Mouse (Mus musculus) forebrain, embryonic 14.5 days (tissue): Measurements from ENCODE around the gene Stk38. TPM values are rescaled to one million over a fixed set of nuclear protein-coding genes. Genes with fewer than 3 reads are reported as not detected.
"Not testable (repeated sequence)": the region's sequence is repeated elsewhere in the genome, so short reads cannot be mapped to it uniquely, and the experiment has no call there.

ENCODE experiments used
- ATAC-seq: fragments of 200-750 bp; cut with Nextera tagmentation; 2 replicates; pipeline ENCODE4 v1.8.0; 2017; ENCODE audit warnings: mild to moderate bottlenecking, moderate library complexity
- DNase-seq: peaks from one replicate; pipeline ENCODE4 v3.0.0-alpha.2; 2015; ENCODE audit warnings: low spot score
- H3K27ac ChIP-seq: fragments of 300-500 bp; sonication (generic); 2 replicates; pipeline ENCODE4 v1.5.1; 2014; ENCODE audit warnings: low read depth, mild to moderate bottlenecking, control low read depth, low read length, moderate library complexity
- H3K27me3 ChIP-seq: fragments of 300-500 bp; sonication (generic); replicated peaks from 2 replicates; pipeline ENCODE4 v1.6.1; 2014; ENCODE audit warnings: low read length, control low read depth, mixed read lengths; ENCODE audit not compliant: control insufficient read depth, insufficient read depth
- H3K36me3 ChIP-seq: fragments of 300-500 bp; sonication (generic); 2 replicates; pipeline ENCODE4 v1.6.1; 2014; ENCODE audit warnings: low read length, control low read depth; ENCODE audit not compliant: control insufficient read depth, insufficient read depth
- H3K4me1 ChIP-seq: fragments of 300-500 bp; sonication (generic); 2 replicates; pipeline ENCODE4 v1.6.1; 2014; ENCODE audit warnings: antibody characterized with exemption, low read length, control low read depth; ENCODE audit not compliant: control insufficient read depth, insufficient read depth
- H3K4me2 ChIP-seq: fragments of 300-500 bp; sonication (generic); 2 replicates; pipeline ENCODE4 v1.6.1; 2014; ENCODE audit warnings: mild to moderate bottlenecking, control low read depth, low read length
- H3K4me3 ChIP-seq: fragments of 300-500 bp; sonication (generic); 2 replicates; pipeline ENCODE4 v1.5.1; 2014; ENCODE audit warnings: low read depth, low read length, control low read depth
- H3K9ac ChIP-seq: fragments of 300-500 bp; sonication (generic); 2 replicates; pipeline ENCODE4 v1.6.1; 2014; ENCODE audit warnings: mild to moderate bottlenecking, low read length, control low read depth, moderate library complexity
- H3K9me3 ChIP-seq: fragments of 300-500 bp; sonication (generic); replicated peaks from 2 replicates; pipeline ENCODE4 v1.6.1; 2016; ENCODE audit warnings: low read length, control low read depth, mixed read lengths; ENCODE audit not compliant: control insufficient read depth
- WGBS: fragments of 180-500 bp; shearing (Covaris S2); extraction: QIAGEN DNeasy Blood & Tissue Kit; methylation state at CpG from one replicate; pipeline ENCODE4 v1.1.7; 2014; 5-methylcytosine and 5-hydroxymethylcytosine counted together
- polyA plus RNA-seq: library from polyadenylated mRNA; unstranded; fragments of >200 nt; fragmentation: Nextera tagmentation; extraction: Ambion mirVana; gene quantifications from 2 replicates; pipeline ENCODE4 v1.2.1, GENCODE M21; 2014

Stk38 gene
- polyA plus RNA-seq, 1 experiment from 2014 or later, result 81.7 TPM

- peak overlapping the region; percentile 72; the same call in 1 of the 2 replicates for H3K4me2 ChIP-seq
- WGBS, result 94% methylated on average over 3 of the region's 3 CpGs
- ATAC-seq, result no peak
These were observed 2.8 kb downstream of the Stk38 start for GRCm38 (mm10) chr17:29005002-29005401.

GRCm38 (mm10) chr17:29003740-29004139 is 4.1 kb downstream of the Stk38 start:
- 77% methylated on average over 1 of the region's 1 CpGs for WGBS
- peaks cover 10% of the 10 kb centered on the region for H3K4me1 ChIP-seq
- no peak overlapping the region for H3K4me2 ChIP-seq
- no peak for ATAC-seq
- no peak overlapping the region for H3K4me3 ChIP-seq
- H3K27ac ChIP-seq, result no peak overlapping the region
- peaks cover 30% of the 10 kb centered on the region for H3K36me3 ChIP-seq
- H3K9ac ChIP-seq, result no peak overlapping the region
- no peaks in the 10 kb centered on the region for H3K9me3 ChIP-seq
- no peaks in the 10 kb centered on the region for H3K27me3 ChIP-seq
- DNase-seq, result no peak

More at GRCm38 (mm10) chr17:29005002-29005401, 2.8 kb downstream of the Stk38 start:
- H3K9ac ChIP-seq, result no peak overlapping the region
- no peak for DNase-seq
- H3K36me3 ChIP-seq, result peaks cover 17% of the 10 kb centered on the region; the same call in 1 of the 2 replicates
- no peak overlapping the region for H3K4me3 ChIP-seq
- no peak overlapping the region for H3K27ac ChIP-seq
- no peaks in the 10 kb centered on the region for H3K9me3 ChIP-seq
- H3K4me1 ChIP-seq, result peaks cover 10% of the 10 kb centered on the region
- no peaks in the 10 kb centered on the region for H3K27me3 ChIP-seq

- no peak overlapping the region for H3K27ac ChIP-seq
- H3K4me2 ChIP-seq, result no peak overlapping the region
- no peak overlapping the region for H3K9ac ChIP-seq
- H3K4me3 ChIP-seq, result no peak overlapping the region
- ATAC-seq (no peak), DNase-seq (no peak)
- WGBS, result 90% methylated on average over 6 of the region's 6 CpGs
- peaks cover 3% of the 10 kb centered on the region for H3K4me1 ChIP-seq
- peaks cover 56% of the 10 kb centered on the region for H3K36me3 ChIP-seq
- no peaks in the 10 kb centered on the region for H3K9me3 ChIP-seq
- H3K27me3 ChIP-seq, result no peaks in the 10 kb centered on the region
These were observed 7.3 kb downstream of the Stk38 start for GRCm38 (mm10) chr17:29000465-29000864.

GRCm38 (mm10) chr17:28994615-28995014 is 13.2 kb downstream of the Stk38 start:
- Histone ChIP-seq H3K27ac (no peak overlapping the region), H3K36me3 (peaks cover 63% of the 10 kb centered on the region), H3K27me3 (no peaks in the 10 kb centered on the region), H3K9me3 (no peaks in the 10 kb centered on the region), H3K4me1 (peaks cover 7% of the 10 kb centered on the region), H3K4me3 (no peak overlapping the region), H3K9ac (no peak overlapping the region), H3K4me2 (no peak overlapping the region)
- DNase-seq, result no peak
- 79% methylated on average over 4 of the region's 4 CpGs for WGBS
- ATAC-seq, result no peak

- not testable (repeated sequence) for H3K27me3 ChIP-seq, H3K4me3 ChIP-seq, H3K27ac ChIP-seq, H3K4me1 ChIP-seq, H3K9me3 ChIP-seq, H3K4me2 ChIP-seq, H3K9ac ChIP-seq, DNase-seq, ATAC-seq
- 100% methylated on average over 1 of the region's 1 CpGs for WGBS
- peaks cover 61% of the 10 kb centered on the region for H3K36me3 ChIP-seq
These were observed 14.8 kb downstream of the Stk38 start for GRCm38 (mm10) chr17:28993004-28993403.

GRCm38 (mm10) chr17:28992105-28992504 is 15.7 kb downstream of the Stk38 start:
- DNase-seq, result peak; percentile 87
- H3K27me3 ChIP-seq, result no peaks in the 10 kb centered on the region
- 18% methylated on average over 7 of the region's 7 CpGs for WGBS
- no peak overlapping the region for H3K4me2 ChIP-seq
- no peak overlapping the region for H3K4me3 ChIP-seq
- ATAC-seq, result peak; percentile 55; the same call in 1 of the 2 replicates
- H3K9me3 ChIP-seq, result no peaks in the 10 kb centered on the region
- no peak overlapping the region for H3K27ac ChIP-seq
- H3K4me1 ChIP-seq, result peaks cover 7% of the 10 kb centered on the region
- no peak overlapping the region for H3K9ac ChIP-seq
- peaks cover 62% of the 10 kb centered on the region for H3K36me3 ChIP-seq

- 61% methylated on average over 9 of the region's 9 CpGs for WGBS
- no peak for DNase-seq
- no peak for ATAC-seq
- Histone ChIP-seq H3K36me3 (peaks cover 63% of the 10 kb centered on the region), H3K9ac (no peak overlapping the region), H3K9me3 (no peaks in the 10 kb centered on the region), H3K4me2 (no peak overlapping the region), H3K27me3 (no peaks in the 10 kb centered on the region), H3K27ac (peak overlapping the region; percentile 64), H3K4me3 (no peak overlapping the region), H3K4me1 (peaks cover 7% of the 10 kb centered on the region)
These were observed 16.5 kb downstream of the Stk38 start for GRCm38 (mm10) chr17:28991286-28991685.

- Histone ChIP-seq H3K27ac (no peak overlapping the region), H3K9me3 (no peaks in the 10 kb centered on the region), H3K4me3 (no peak overlapping the region), H3K9ac (no peak overlapping the region), H3K36me3 (peaks cover 65% of the 10 kb centered on the region), H3K4me1 (peaks cover 7% of the 10 kb centered on the region), H3K27me3 (no peaks in the 10 kb centered on the region), H3K4me2 (no peak overlapping the region)
- DNase-seq (no peak), ATAC-seq (no peak)
- 74% methylated on average over 4 of the region's 4 CpGs for WGBS
These were observed 17.7 kb downstream of the Stk38 start for GRCm38 (mm10) chr17:28990060-28990459.

GRCm38 (mm10) chr17:28988996-28989395 is 18.8 kb downstream of the Stk38 start:
- no peaks in the 10 kb centered on the region for H3K9me3 ChIP-seq
- H3K27ac ChIP-seq, result no peak overlapping the region
- H3K27me3 ChIP-seq, result no peaks in the 10 kb centered on the region
- H3K9ac ChIP-seq, result no peak overlapping the region
- peaks cover 70% of the 10 kb centered on the region for H3K36me3 ChIP-seq
- H3K4me3 ChIP-seq, result no peak overlapping the region
- 83% methylated on average over 3 of the region's 3 CpGs for WGBS
- peaks cover 7% of the 10 kb centered on the region for H3K4me1 ChIP-seq
- DNase-seq, result no peak
- no peak for ATAC-seq
- no peak overlapping the region for H3K4me2 ChIP-seq
